Mouse (Mus musculus) neutrophil, adult 5-6 weeks (primary cell): Measurements from ENCODE around the gene Olfr1329. TPM values are rescaled to one million over a fixed set of nuclear protein-coding genes. Genes with fewer than 3 reads are reported as not detected.
"Not testable (repeated sequence)": the region's sequence is repeated elsewhere in the genome, so short reads cannot be mapped to it uniquely, and the experiment has no call there.

ENCODE experiments used
- ATAC-seq: fragments of 151-379, 151-347 bp; 2 replicates; pipeline ENCODE4 v1.8.0; 2017; ENCODE audit warnings: mild to moderate bottlenecking, moderate TSS enrichment; ENCODE audit not compliant: insufficient number of reproducible peaks, poor library complexity, low FRiP score, severe bottlenecking; ENCODE audit errors: extremely low read depth
- total RNA-seq: library from RNA; stranded (forward); fragments of 200-1000 nt; gene quantifications from 2 replicates; pipeline ENCODE4 v1.2.3, GENCODE M21; 2017

Gene Olfr1329
- not detected in 2 replicates for total RNA-seq

GRCm38 (mm10) chr4:118917365-118917764, at the start of gene Olfr1329:
TSS of gene Olfr1329 (minus strand) at chr4:118917465.
- not testable (repeated sequence) for ATAC-seq

- no peak for ATAC-seq
Measured at GRCm38 (mm10) chr4:118961141-118961628, 43.9 kb upstream of the Olfr1329 start, which contains the start of gene Lao1. TSS of gene Lao1 (plus strand) at chr4:118961578.

DNA sequence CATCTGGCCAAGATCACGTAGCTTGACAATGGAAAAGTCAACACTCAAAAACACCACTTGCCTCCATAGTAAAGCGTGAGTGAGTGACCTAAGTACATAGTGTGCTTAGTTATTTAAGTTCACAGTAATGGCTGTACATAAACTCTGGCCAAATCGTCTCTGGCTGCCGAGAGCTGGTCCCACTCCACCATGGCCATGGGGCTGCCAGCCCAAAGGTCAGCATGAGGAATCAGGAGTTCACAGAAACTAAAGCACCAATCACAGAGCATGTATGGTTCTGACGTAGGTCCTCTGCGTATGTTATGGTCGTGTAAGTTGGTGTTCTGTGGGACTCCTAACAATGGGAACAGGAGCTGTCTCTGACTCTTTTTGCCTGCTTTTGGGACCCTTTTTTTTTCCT, 41.5 kb upstream of the Olfr1329 start:
- ATAC-seq = no peak

DNA sequence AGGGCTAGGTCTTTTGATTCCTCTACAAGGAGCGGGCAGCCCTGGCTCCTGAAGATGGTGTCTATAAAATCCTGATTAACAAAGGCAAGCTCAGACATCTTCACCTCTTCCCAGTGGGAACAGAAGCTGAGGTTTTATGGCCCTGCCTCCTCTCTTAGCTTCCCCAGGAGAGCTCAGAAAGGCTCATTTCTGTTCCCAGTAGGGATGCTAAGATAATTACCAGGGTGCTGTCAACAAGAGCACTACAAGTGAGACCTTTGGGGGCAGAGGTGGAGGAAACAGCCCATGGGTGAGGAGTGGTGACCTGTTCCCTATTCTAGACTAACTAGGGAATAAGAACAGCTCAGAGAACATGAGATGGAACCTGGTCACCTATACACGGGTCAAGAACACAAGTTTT, 21.2 kb upstream of the Olfr1329 start, which contains the start of gene Olfr1328:
Gene Olfr1328 (minus strand): TSS at position 101 of the 400 bp plus-strand sequence.
- ATAC-seq = no peak

DNA sequence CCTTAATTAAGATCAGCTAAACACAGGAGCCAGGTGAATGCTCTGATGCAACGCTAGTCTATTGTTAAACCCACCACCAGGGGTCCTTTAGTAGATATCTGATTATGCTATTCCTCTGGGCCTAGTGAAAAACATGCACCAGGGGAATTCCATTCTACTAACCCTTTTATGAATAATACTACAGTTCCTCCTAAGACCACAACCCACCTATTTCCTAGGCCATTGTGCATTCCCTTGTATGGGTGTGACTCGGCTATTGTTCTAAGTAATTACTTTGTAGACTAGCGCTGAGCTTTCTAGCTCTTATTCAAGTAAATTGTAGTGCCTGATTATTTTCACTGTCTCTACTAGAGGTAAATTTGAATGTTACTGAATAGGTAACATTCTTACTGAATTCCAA, 14.1 kb upstream of the Olfr1329 start:
- not testable (repeated sequence) for ATAC-seq

- no peak for ATAC-seq
Measured at GRCm38 (mm10) chr4:118901981-118902380, 15.3 kb downstream of the Olfr1329 start.

DNA sequence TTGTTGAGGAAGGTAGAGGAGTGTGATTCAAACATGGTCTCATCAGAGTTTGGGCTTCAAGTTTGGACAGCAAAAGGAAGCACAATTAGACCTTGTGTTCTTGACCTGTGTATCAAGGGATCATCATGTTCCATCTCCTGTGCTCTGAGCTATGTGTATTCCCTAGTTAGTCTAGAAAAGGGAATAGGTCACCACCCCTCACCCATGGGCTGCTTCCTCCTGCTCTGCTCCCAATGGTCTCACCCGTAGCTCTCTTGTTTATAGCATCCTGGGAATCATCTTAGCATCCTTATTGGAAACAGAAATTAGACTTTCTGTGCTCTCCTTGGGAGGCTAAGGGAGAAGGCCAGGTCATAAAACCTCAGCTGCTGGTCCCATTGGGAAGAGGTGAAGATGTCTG, 29.0 kb downstream of the Olfr1329 start, which contains the start of gene Olfr1330:
Gene Olfr1330 (plus strand): TSS at position 301 of the 400 bp plus-strand sequence.
- ATAC-seq = no peak

DNA sequence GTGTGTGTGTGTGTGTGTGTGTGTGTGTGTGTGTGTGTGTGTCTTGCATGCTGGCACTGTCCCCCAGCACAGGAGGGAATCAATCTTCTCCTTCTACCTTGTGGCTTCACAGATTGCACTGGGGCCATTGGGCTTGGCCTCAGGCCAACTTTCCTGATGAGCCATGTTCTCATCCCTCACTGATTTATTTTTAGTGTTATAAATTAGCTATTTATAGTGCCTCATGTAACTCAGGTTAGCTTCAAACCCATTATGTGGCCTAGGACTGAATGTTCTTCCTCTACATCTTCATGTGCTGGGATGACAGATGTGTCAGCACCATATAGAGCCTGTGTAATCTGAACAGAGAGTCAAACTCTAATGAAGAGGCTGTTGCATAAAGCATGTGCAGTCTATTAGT, 49.7 kb downstream of the Olfr1329 start:
- ATAC-seq = no peak

Other genes starting within 250 kb of the Olfr1329 start
- gene Olfr1342, start 224.7 kb downstream of the Olfr1329 start, total RNA-seq = not detected in 2 replicates
- not detected in 2 replicates for gene Olfr1341, start 213.9 kb downstream of the Olfr1329 start, total RNA-seq
- gene Olfr1340, start 197.3 kb downstream of the Olfr1329 start, total RNA-seq = not detected in 2 replicates
- not detected in 2 replicates for gene Olfr1339, start 185.3 kb downstream of the Olfr1329 start, total RNA-seq
- not detected in 2 replicates for gene Olfr1338, start 158.7 kb downstream of the Olfr1329 start, total RNA-seq
- not detected in 2 replicates for gene Olfr1337, start 134.9 kb downstream of the Olfr1329 start, total RNA-seq
- gene Olfr1335, start 107.5 kb downstream of the Olfr1329 start, total RNA-seq = not detected in 2 replicates
- not detected in 2 replicates for gene Olfr1333, start 81.2 kb downstream of the Olfr1329 start, total RNA-seq
- not detected in 2 replicates for gene Olfr1331, start 52.8 kb downstream of the Olfr1329 start, total RNA-seq
- not detected in 2 replicates for gene Olfr1330, start 28.9 kb downstream of the Olfr1329 start, total RNA-seq
- not detected in 2 replicates for gene Olfr1328, start 21.1 kb upstream of the Olfr1329 start, total RNA-seq
- not detected in 2 replicates for gene Lao1, start 44.1 kb upstream of the Olfr1329 start, total RNA-seq
- gene Slc2a1, start 191.2 kb upstream of the Olfr1329 start, total RNA-seq = 70.1 and 76.1 TPM in 2 replicates